Mouse (Mus musculus): ENCODE results near the gene Cobl.

Cobl gene

DNA sequence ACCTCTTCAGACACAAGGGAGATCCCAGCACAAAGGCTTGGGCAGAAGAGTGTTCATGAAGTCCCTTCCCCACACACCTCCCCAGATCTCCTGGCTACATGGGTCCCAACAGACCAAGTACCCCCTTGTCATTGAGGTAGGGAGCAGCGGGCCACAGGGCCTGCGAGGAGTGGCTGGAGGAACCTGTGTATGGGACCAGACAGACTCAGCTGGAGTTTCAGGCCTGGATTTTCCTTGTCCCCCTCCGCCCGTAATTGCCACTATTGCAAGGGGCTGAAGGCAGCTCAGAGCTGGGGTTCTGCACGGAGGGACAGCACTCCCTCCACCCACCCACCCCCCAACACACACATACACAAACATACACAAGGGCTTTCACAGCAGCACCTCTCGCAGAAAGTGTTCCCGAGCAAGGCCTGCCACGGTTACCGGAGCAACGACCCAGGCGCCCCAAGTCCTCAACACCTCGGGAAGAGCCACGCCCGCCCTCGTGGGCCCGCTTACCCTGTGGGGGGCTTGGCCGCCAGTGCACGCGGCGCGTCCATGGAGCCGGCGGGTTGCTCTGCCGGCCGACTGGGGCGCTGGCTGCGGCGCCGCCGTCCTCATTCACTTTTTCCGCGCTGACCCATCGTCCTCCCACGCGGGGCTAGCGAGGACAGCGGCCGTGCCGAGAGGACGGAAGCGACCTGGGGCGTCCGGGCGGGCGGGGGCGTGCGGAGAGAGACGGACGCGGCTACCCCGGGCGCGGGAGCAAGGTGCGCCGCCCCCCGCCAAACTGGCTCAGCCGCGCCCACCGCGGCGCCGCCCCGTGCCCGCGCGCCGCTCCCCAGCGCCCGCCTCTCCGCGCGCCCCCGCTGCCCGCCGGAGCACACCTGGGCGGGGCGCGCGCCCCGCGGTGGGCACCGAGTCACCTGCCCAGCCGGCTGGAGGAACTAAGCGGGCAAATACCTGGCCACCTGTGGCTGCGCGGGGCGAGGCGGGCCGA, at the start of gene Cobl:
Gene Cobl (minus strand): TSS at position 780 of the 982 bp plus-strand sequence.
- DNase-seq (ENCODE audit: low spot score in 2 of 2), result no peak

- DNase-seq (ENCODE audit: low spot score in 2 of 2), result no peak
Observed at GRCm38 (mm10) chr11:12513796-12514195, 49.0 kb upstream of the Cobl start.

DNA sequence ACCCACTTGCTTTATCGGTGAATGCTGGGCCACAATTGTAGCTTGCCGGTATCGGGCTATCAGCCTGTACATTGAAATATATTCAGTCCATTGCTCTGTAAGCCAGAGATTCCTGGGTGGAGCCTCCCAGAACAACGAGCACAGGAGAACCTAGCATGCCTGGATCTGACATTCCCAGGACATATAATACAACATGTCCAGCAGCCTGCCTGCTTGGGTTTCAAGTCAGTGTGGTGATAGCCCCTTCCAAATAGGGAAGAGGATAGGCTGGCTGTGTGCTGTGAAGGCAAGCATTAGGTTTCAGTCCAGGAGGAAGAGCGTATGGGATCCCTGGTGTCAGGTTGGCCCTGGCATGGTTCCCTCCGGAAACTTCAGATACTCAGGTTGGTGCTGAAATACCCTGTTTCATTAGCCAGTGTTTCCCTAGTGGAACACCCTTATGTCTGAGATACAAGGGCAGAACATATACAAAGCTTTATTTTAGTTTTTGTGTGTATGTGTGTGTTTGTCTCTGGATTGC, 41.7 kb upstream of the Cobl start:
- no peak for DNase-seq (ENCODE audit: low spot score in 2 of 2)

DNA sequence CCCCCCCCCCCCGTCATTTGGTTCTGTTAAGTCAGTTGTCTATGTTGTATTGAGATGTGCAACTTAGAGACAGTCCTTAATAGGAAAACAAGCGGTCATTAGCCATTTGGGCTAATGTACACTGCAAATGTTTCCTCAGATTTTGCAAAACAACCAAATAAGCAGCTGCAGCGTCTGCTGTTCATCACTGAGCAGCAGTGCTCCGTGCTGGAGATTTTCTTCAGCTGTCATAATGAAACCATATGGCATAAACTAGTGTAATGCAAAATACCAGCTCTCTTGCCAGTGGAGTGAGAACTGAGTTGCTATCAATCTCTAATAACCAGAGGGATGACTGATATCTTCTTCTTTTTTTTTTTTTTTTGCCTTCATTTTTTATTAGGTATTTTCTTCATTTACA, 39.0 kb upstream of the Cobl start:
- DNase-seq (ENCODE audit: low spot score in 2 of 2), result no peak

DNA sequence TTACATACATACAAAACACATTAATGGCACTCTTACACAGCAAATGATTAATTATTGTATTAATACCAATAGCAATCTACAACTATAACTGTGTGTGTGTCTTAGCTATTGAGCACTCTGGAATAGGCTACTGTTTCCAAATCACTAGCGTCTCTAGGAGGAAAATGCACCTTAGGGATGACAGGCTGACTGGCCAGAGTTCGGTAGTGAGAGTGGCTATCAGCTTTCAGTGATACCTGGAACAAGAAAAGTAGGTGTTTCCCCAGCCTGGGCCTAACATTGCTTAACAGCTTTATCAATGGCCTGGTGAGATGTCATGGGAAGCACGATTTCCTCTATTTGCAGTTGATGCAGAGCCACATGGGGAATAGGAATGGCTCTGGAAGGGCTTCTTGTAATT, 37.0 kb upstream of the Cobl start:
- DNase-seq (ENCODE audit: low spot score in 2 of 2), result no peak

GRCm38 (mm10) chr11:12493791-12494190, 29.0 kb upstream of the Cobl start:
- DNase-seq (ENCODE audit: low spot score in 2 of 2), result no peak

DNA sequence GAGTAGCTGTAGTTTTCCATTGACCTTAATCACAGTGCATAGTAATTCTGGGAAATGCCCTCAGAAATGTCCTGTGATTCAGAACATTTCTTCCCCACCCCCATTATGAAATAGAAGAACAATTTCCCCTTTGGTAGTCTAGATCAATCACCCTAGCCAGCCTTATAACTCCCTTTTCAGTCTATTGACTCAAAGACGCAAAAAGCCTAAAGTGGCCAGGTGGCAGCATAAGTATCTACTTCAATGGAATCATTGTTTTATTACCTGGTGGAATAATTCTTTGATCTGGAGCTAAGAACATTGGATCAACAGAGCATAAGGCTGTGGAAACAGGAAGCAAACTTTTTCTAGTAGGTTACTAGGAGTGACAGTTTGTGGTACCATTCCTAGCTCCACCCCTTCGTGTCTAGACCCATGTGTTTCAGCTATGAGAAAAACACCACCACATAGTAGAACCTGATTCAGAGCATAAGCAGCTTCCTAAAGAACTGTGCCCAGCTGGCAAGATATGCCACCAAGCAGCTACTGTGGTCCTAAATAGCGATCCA, 15.2 kb upstream of the Cobl start:
- no peak for DNase-seq (ENCODE audit: low spot score in 2 of 2)

DNA sequence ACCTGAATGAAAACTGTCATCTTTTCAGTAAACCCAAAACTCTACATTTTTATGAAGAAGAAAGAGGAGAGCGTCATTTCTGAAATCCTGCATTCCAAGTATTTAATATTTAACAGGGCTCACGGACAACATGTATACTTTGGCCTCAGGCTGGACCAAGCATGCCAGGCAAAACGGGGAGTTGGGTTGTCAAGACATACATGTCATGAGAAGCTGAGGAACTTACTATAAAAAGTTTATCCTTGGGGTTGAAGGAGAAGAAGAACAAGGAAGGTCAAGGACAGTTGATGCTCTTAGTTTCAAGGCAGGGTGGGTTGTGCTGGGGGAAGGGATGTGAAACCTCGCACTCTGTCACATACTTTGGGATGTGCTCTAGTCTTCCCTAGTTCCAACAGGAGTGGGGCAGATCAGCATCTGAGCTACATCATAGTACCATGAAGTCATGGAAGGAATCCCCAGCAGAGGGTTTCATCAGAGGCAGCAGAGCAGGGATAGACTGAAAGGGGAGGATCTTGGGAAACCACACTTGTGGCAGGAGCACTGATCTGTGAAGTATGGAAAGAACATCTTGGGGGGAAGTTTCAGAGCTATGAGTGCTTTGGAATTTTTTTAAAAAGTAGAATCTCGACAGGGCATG, 9.7 kb upstream of the Cobl start:
- no peak for DNase-seq (ENCODE audit: low spot score in 2 of 2)

GRCm38 (mm10) chr11:12473625-12474298, 9.0 kb upstream of the Cobl start:
- no peak for DNase-seq (ENCODE audit: low spot score in 2 of 2)

- no peak for DNase-seq (ENCODE audit: low spot score in 2 of 2)
Observed at GRCm38 (mm10) chr11:12469638-12470037, 4.9 kb upstream of the Cobl start.

DNA sequence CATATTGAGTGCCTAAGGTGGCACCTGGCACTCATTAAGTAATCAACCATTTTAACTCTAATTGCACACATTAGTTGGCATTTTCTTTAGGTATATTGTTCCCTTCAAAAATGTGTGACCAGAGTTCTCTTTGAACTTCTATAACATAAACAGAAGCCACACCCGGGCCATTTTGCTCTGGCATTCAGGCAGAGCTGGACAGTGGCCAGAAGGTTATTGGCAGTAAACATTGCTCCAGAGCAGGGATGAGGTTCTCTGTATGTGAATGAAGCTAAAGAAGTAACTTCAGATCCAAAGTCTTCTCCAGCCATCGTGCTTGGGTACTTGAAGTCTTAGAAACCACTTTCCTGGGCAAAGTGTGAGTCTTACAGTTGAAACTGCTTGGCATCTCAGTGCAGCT, 3.9 kb upstream of the Cobl start:
- no peak for DNase-seq (ENCODE audit: low spot score in 2 of 2)

DNA sequence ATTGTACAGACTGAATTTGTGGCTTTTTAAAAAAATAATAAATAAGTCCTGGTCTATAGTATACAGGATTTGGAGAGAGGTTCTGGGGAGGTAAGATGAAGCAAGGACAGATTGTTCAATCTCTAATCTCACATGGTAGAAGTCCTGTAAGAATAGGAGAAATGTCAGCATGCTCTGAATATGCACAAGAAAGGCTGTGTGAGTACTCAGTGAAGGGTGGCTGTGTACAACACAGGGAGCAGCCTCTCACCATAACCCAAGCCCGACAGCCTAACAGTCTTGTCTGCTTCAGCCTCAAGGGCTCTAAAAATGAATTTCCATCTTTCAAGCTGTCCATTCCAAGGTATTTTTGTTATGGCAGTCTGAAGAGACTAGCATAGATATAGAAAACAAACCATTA, 3.1 kb upstream of the Cobl start:
- no peak for DNase-seq (ENCODE audit: low spot score in 2 of 2)

GRCm38 (mm10) chr11:12467217-12467616, 2.5 kb upstream of the Cobl start:
- no peak for DNase-seq (ENCODE audit: low spot score in 2 of 2)

DNA sequence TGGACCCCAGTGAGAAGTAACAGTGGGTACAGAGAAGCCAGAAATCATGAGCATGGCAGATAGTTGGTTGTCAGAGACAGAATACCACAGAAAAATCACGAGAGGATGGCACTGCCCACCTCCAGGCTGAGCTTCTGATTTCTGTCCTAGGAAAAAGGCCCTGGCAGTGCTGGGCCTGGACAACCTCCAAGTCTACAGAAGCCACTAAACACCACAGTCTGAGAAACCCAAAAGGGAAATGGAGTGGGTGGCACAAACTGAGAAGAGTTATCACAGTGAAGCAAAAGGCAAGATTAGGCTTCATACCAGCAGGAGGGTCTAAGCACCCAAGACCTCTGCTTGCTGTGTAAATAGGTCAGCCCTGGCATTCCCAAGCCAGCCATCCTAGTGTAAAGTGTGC, 1.8 kb upstream of the Cobl start:
- no peak for DNase-seq (ENCODE audit: low spot score in 2 of 2)

- no peak for DNase-seq (ENCODE audit: low spot score in 2 of 2)
Observed at GRCm38 (mm10) chr11:12465229-12465628, 469 bp upstream of the Cobl start.

- no peak for DNase-seq (ENCODE audit: low spot score in 2 of 2)
Observed at GRCm38 (mm10) chr11:12463615-12464170, 1.1 kb downstream of the Cobl start.

DNA sequence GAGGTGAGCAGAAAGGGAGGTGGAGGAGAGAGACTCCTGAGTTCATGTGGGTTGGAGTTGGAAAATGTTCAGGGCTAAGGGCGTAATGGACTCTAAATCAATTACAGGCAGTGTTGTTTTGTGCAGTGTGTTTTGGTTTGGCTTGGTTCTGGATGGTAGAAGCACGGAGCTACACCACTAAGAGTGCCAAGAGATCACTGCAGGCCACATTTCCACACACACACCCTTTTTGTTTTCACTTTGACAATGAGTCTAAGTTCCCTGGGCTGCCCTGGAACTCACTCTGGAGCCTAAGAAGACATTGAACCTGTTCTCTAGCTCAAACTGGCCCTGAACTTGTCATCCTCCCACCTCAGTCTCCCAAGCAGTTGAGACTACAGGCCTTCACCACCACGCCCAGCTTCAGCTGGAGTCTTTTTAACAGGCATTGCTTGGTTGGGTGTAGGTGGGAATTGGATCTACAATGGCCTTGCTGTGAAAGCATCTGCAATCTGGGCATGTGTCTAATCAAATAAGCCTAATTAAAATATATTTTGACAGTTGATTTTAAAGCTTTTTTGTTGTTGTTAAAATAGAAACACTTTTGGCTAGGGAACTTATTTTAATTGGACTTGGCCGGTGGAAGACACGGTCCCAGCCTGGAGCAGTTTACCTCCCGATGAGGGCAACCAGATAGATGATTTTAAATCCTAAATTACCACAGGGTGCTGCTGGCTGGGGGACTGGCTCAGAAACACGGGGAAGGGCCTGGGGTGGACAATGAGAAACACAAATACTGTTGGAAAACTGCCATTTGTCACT, 4.8 kb downstream of the Cobl start:
- DNase-seq (ENCODE audit: low spot score in 2 of 2), result no peak

- no peak for DNase-seq (ENCODE audit: low spot score in 2 of 2)
Observed at GRCm38 (mm10) chr11:12458814-12459213, 5.9 kb downstream of the Cobl start.

DNA sequence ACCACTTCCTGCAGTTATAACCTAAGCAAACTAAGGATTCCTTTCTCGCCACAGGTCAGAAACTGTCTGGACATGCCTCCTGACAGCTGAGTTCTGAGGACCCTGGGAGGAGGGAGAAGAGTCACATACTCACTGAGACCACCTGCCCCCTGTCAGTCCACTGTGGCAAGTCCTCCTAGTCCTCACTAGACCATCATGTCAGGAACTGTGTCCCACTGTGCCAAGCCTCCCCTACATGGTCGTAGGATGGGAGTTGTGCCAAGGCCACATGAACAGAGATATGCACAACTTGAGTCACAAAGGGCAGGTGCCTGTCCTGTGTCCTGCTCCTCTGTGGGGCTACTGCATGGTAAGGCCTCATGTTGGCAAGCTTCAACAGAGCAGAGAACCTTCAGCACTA, 6.4 kb downstream of the Cobl start:
- DNase-seq (ENCODE audit: low spot score in 2 of 2), result no peak

DNA sequence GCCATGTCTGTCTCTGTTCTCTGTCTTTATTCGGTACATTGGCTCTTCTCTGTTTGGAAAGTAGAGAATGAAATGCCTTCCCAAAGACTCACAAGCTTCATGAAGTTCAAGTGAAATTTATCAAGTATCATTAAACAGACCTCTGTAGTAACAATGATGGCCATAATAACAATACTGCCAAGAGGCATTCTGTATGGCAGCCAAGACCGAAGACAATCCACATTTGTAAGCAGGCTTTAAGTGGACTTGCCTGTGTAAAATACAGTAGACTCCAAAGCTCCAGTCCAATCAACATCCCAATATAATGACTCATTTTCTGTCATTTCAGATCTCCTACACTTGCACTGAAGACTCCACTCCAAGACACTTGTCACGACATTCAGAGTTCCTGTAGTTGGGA, 16.7 kb downstream of the Cobl start:
- DNase-seq (ENCODE audit: low spot score in 2 of 2), result no peak

- DNase-seq (ENCODE audit: low spot score in 2 of 2), result no peak
Observed at GRCm38 (mm10) chr11:12445222-12445621, 19.5 kb downstream of the Cobl start.
